8 mouse cellular contexts compared by ENCODE assay signal in the genomic region with DNA sequence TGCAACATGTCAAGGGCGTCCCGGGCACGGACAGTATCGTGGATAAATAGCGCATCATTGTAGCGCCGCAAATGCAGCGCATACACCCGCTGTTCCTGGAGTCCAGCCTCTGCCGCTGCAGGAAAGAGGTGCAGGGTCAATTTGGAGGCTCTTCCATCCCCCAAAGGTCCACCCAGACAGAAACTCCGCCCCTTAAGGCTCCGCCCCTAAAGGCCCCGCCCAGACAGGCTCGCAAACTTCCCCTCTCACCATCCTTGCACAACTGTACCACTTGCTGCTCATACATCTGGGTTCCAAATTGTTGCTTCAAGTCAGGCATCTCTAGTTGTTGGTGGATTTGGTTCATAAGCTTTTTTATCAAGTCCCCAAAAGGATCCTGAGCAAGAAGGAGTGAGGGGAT. TPM values are rescaled to one million over a fixed set of nuclear protein-coding genes. Genes with fewer than 3 reads are reported as not detected.
DNase-seq lines count a peak whose midpoint lies in the region; ATAC-seq and TF ChIP-seq lines count a peak whose summit lies in the region.

No protein-coding gene starts in this region.

- H3K9ac ChIP-seq in ES-Bruce4 (ENCODE audit: low read depth, poor library complexity, severe bottlenecking): no peak overlapping the region
- H3K9ac ChIP-seq in intestine, embryonic 15.5 days: no peak overlapping the region
- H3K9ac ChIP-seq in liver, embryonic 16.5 days (ENCODE audit: low read depth, low read length): no peak overlapping the region
- H3K9ac ChIP-seq in neural tube, embryonic 12.5 days: 0 out of 2 replicates have a peak overlapping the region, but pooled peaks have one; percentile 5

- peaks cover 14% of the 10 kb centered on the region for H3K36me3 ChIP-seq in ES-Bruce4 (ENCODE audit: control insufficient read depth, insufficient read depth, low read length, poor library complexity, severe bottlenecking)
- peaks cover 16% of the 10 kb centered on the region for H3K36me3 ChIP-seq in intestine, embryonic 15.5 days
- H3K36me3 ChIP-seq in liver, embryonic 16.5 days (ENCODE audit: control insufficient read depth, insufficient read depth): peaks cover 2% of the 10 kb centered on the region; the same call in 1 of the 2 replicates
- H3K36me3 ChIP-seq in neural tube, embryonic 12.5 days: peaks cover 21% of the 10 kb centered on the region

- no peak overlapping the region for H3K27ac ChIP-seq in ES-Bruce4 (ENCODE audit: insufficient read depth, low read length)
- no peak overlapping the region for H3K27ac ChIP-seq in intestine, embryonic 15.5 days
- no peak overlapping the region for H3K27ac ChIP-seq in liver, embryonic 16.5 days (ENCODE audit: low read length)
- H3K27ac ChIP-seq in neural tube, embryonic 12.5 days: no peak overlapping the region

- peak overlapping the region; percentile 10 for H3K4me3 ChIP-seq in ES-Bruce4 (ENCODE audit: low read depth, low read length)
- H3K4me3 ChIP-seq in intestine, embryonic 15.5 days (replicated peaks): peak overlapping the region; percentile 14
- peak overlapping the region; percentile 45 for H3K4me3 ChIP-seq in liver, embryonic 16.5 days (ENCODE audit: low read depth, low read length)
- H3K4me3 ChIP-seq in neural tube, embryonic 12.5 days: no peak overlapping the region

- WGBS in intestine, embryonic 15.5 days: 9% methylated on average over 14 of the region's 14 CpGs
- 4% methylated on average over 14 of the region's 14 CpGs for WGBS in liver, embryonic 16.5 days (ENCODE audit: insufficient replicate concordance)
- WGBS in neural tube, embryonic 12.5 days: 3% methylated on average over 14 of the region's 14 CpGs

- H3K4me1 ChIP-seq in ES-Bruce4 (ENCODE audit: control insufficient read depth, insufficient read depth, low read length): no peaks in the 10 kb centered on the region
- peaks cover 19% of the 10 kb centered on the region; the same call in 1 of the 2 replicates for H3K4me1 ChIP-seq in intestine, embryonic 15.5 days (replicated peaks)
- peaks cover 26% of the 10 kb centered on the region for H3K4me1 ChIP-seq in liver, embryonic 16.5 days (ENCODE audit: control insufficient read depth, low read depth, low read length)
- H3K4me1 ChIP-seq in neural tube, embryonic 12.5 days: 0 out of 2 replicates have a peak, but pooled peaks cover 4% of the 10 kb centered on the region

- TF ChIP-seq POLR2A in ES-Bruce4 (IDR thresholded peaks at IDR 0.05; ENCODE audit: insufficient read depth, low read length): no peak

- no peaks in the 10 kb centered on the region for H3K27me3 ChIP-seq in ES-Bruce4 (ENCODE audit: control insufficient read depth, insufficient read depth, low read length, poor library complexity, severe bottlenecking)
- H3K27me3 ChIP-seq in intestine, embryonic 15.5 days (replicated peaks): no peaks in the 10 kb centered on the region
- H3K27me3 ChIP-seq in liver, embryonic 16.5 days (ENCODE audit: control insufficient read depth, insufficient read depth, low read depth, low read length): no peaks in the 10 kb centered on the region
- H3K27me3 ChIP-seq in neural tube, embryonic 12.5 days (replicated peaks): no peaks in the 10 kb centered on the region

- intact Hi-C loops in gastrocnemius, postnatal 36 days (cut with DNase I): no loop called here

- no peak for ATAC-seq in intestine, embryonic 15.5 days
- ATAC-seq in liver, embryonic 16.5 days (ENCODE audit: low read depth): peak; percentile 40; the same call in 1 of the 2 replicates
- no peak for ATAC-seq in neural tube, embryonic 12.5 days (ENCODE audit: low FRiP score, low read depth)
- no peak for ATAC-seq in frontal cortex, adult (ENCODE audit: low TSS enrichment)

- peak overlapping the region; percentile 52 for H3K4me2 ChIP-seq in intestine, embryonic 15.5 days (replicated peaks)
- H3K4me2 ChIP-seq in liver, embryonic 16.5 days (ENCODE audit: low read depth, low read length): peak overlapping the region; percentile 52
- peak overlapping the region; percentile 46 for H3K4me2 ChIP-seq in neural tube, embryonic 12.5 days (replicated peaks)

- no peaks in the 10 kb centered on the region for H3K9me3 ChIP-seq in ES-Bruce4 (replicated peaks; ENCODE audit: control insufficient read depth, insufficient read depth, low read length, poor library complexity, severe bottlenecking)
- H3K9me3 ChIP-seq in intestine, embryonic 15.5 days: no peaks in the 10 kb centered on the region
- no peaks in the 10 kb centered on the region for H3K9me3 ChIP-seq in liver, embryonic 16.5 days (replicated peaks; ENCODE audit: control insufficient read depth, low read length)
- no peaks in the 10 kb centered on the region for H3K9me3 ChIP-seq in neural tube, embryonic 12.5 days

- TF ChIP-seq CTCF in ES-Bruce4 (IDR thresholded peaks at IDR 0.05; ENCODE audit: low read depth, low read length): no peak

- no peak for TF ChIP-seq EP300 in ES-Bruce4 (IDR thresholded peaks at IDR 0.05; ENCODE audit: insufficient read depth, low read depth, low read length)

- peak; percentile 83 for DNase-seq in adrenal gland, postnatal 25 days
- peak; percentile 63 to 76 for DNase-seq in gastrocnemius, postnatal 36 days
- DNase-seq in left cerebral cortex, adult 9 months (ENCODE audit: low spot score in 2 of 2): no peak

RNA-seq across cellular contexts. Expression of gene Dhx58, which starts 2.8 kb away (rescaled TPM):
- 1.5 and 1.8 TPM in 2 replicates for polyA plus RNA-seq in ES-Bruce4 (2011; ENCODE audit: insufficient read depth, insufficient read length, low read depth, missing spikeins)
- 47.4 and 63.8 TPM in 2 replicates for total RNA-seq in adrenal gland, postnatal 25 days (2021)
- 1 to 10 TPM; 1.0 to 1.1 TPM for total RNA-seq in gastrocnemius, postnatal 36 days (2021)
- 2.7 and 3.2 TPM in 2 replicates for polyA plus RNA-seq in intestine, embryonic 15.5 days (2015; fragmentation: Nextera tagmentation; extraction: Ambion mirVana)
- polyA plus RNA-seq in liver, embryonic 16.5 days (2015; fragmentation: Nextera tagmentation; extraction: Ambion mirVana): 1.9 and 2.2 TPM in 2 replicates
- 2.4 and 2.5 TPM in 2 replicates for polyA plus RNA-seq in neural tube, embryonic 12.5 days (2016; fragmentation: Nextera tagmentation; extraction: Ambion mirVana)

RNA-seq across cellular contexts. Expression of gene Zfp385c, which starts 9.0 kb away (rescaled TPM):
- polyA plus RNA-seq in ES-Bruce4 (2011; ENCODE audit: insufficient read depth, insufficient read length, low read depth, missing spikeins): 1.0 and 1.9 TPM in 2 replicates
- 0.43 TPM in 1 of 2 replicates, not detected in the other for total RNA-seq in adrenal gland, postnatal 25 days (2021)
- total RNA-seq in gastrocnemius, postnatal 36 days (2021): under 1 TPM; 0.25 to 0.38 TPM
- 0.11 TPM in 2 replicates for polyA plus RNA-seq in intestine, embryonic 15.5 days (2015; fragmentation: Nextera tagmentation; extraction: Ambion mirVana)
- 0.05 TPM in 1 of 2 replicates, not detected in the other for polyA plus RNA-seq in liver, embryonic 16.5 days (2015; fragmentation: Nextera tagmentation; extraction: Ambion mirVana)
- polyA plus RNA-seq in neural tube, embryonic 12.5 days (2016; fragmentation: Nextera tagmentation; extraction: Ambion mirVana): 0.20 and 0.27 TPM in 2 replicates

RNA-seq across cellular contexts. Expression of gene Kat2a, which starts 11.0 kb away (rescaled TPM):
- 61.3 and 63.1 TPM in 2 replicates for polyA plus RNA-seq in ES-Bruce4 (2011; ENCODE audit: insufficient read depth, insufficient read length, low read depth, missing spikeins)
- 52.2 and 53.5 TPM in 2 replicates for total RNA-seq in adrenal gland, postnatal 25 days (2021)
- 10 to 100 TPM; 10.4 to 10.9 TPM for total RNA-seq in gastrocnemius, postnatal 36 days (2021)
- polyA plus RNA-seq in intestine, embryonic 15.5 days (2015; fragmentation: Nextera tagmentation; extraction: Ambion mirVana): 48.2 and 51.9 TPM in 2 replicates
- polyA plus RNA-seq in liver, embryonic 16.5 days (2015; fragmentation: Nextera tagmentation; extraction: Ambion mirVana): 9.9 and 12.0 TPM in 2 replicates
- polyA plus RNA-seq in neural tube, embryonic 12.5 days (2016; fragmentation: Nextera tagmentation; extraction: Ambion mirVana): 61.3 and 64.7 TPM in 2 replicates

RNA-seq across cellular contexts. Expression of gene Hspb9, which starts 12.3 kb away (rescaled TPM):
- not detected in 2 replicates for polyA plus RNA-seq in ES-Bruce4 (2011; ENCODE audit: insufficient read depth, insufficient read length, low read depth, missing spikeins)
- not detected in 2 replicates for total RNA-seq in adrenal gland, postnatal 25 days (2021)
- total RNA-seq in gastrocnemius, postnatal 36 days (2021): not detected
- polyA plus RNA-seq in intestine, embryonic 15.5 days (2015; fragmentation: Nextera tagmentation; extraction: Ambion mirVana): 0.40 and 0.54 TPM in 2 replicates
- polyA plus RNA-seq in liver, embryonic 16.5 days (2015; fragmentation: Nextera tagmentation; extraction: Ambion mirVana): 0.24 TPM in 1 of 2 replicates, not detected in the other
- 0.59 TPM in 1 of 2 replicates, not detected in the other for polyA plus RNA-seq in neural tube, embryonic 12.5 days (2016; fragmentation: Nextera tagmentation; extraction: Ambion mirVana)

RNA-seq across cellular contexts. Expression of gene Rab5c, which starts 36.7 kb away (rescaled TPM):
- 95.2 and 95.3 TPM in 2 replicates for polyA plus RNA-seq in ES-Bruce4 (2011; ENCODE audit: insufficient read depth, insufficient read length, low read depth, missing spikeins)
- total RNA-seq in adrenal gland, postnatal 25 days (2021): 160 and 171 TPM in 2 replicates
- 10 to 100 TPM; 35.0 to 44.5 TPM for total RNA-seq in gastrocnemius, postnatal 36 days (2021)
- 26.1 and 26.3 TPM in 2 replicates for polyA plus RNA-seq in intestine, embryonic 15.5 days (2015; fragmentation: Nextera tagmentation; extraction: Ambion mirVana)
- 21.9 and 22.6 TPM in 2 replicates for polyA plus RNA-seq in liver, embryonic 16.5 days (2015; fragmentation: Nextera tagmentation; extraction: Ambion mirVana)
- polyA plus RNA-seq in neural tube, embryonic 12.5 days (2016; fragmentation: Nextera tagmentation; extraction: Ambion mirVana): 23.7 and 33.1 TPM in 2 replicates

Comparison
In these comparisons a context has a peak if more than half of its experiments do, and no peak if none do; other contexts are left out.
1. DNase-seq: peak in adrenal gland, postnatal 25 days (single experiment) and gastrocnemius, postnatal 36 days (2 of 2); none in left cerebral cortex, adult 9 months (0 of 2).
2. Peak in every context shown above with its lines, with median percentiles within 50 percentile points of each other: H3K4me2 ChIP-seq.